Mouse (Mus musculus) hindbrain, embryonic 10.5 days (tissue): ENCODE measurements around the gene Rbmy. TPM values are rescaled to one million over a fixed set of nuclear protein-coding genes. Genes with fewer than 3 reads are reported as not detected.
"Not testable (repeated sequence)": the region's sequence is repeated elsewhere in the genome, so short reads cannot be mapped to it uniquely, and the experiment has no call there.

Experiments used
- DNase-seq: peaks from one replicate; pipeline ENCODE4 v3.0.0-alpha.2; 2017; ENCODE audit warnings: low spot score
- H3K27ac ChIP-seq: fragments of 300-500 bp; sonication (generic); 2 replicates; pipeline ENCODE4 v1.5.1; 2016; ENCODE audit warnings: mild to moderate bottlenecking, moderate library complexity
- H3K27me3 ChIP-seq: fragments of 300-500 bp; sonication (generic); 2 replicates; pipeline ENCODE4 v1.6.1; 2016; ENCODE audit warnings: mild to moderate bottlenecking; ENCODE audit not compliant: poor library complexity, insufficient read depth, severe bottlenecking
- H3K36me3 ChIP-seq: fragments of 300-500 bp; sonication (generic); 2 replicates; pipeline ENCODE4 v1.6.1; 2016; ENCODE audit warnings: mild to moderate bottlenecking, moderate library complexity
- H3K4me1 ChIP-seq: fragments of 300-500 bp; sonication (generic); replicated peaks from 2 replicates; pipeline ENCODE4 v1.6.1; 2016; ENCODE audit warnings: mild to moderate bottlenecking
- H3K4me3 ChIP-seq: fragments of 300-500 bp; sonication (generic); 2 replicates; pipeline ENCODE4 v1.5.1; 2016; ENCODE audit warnings: mild to moderate bottlenecking, moderate library complexity
- H3K9me3 ChIP-seq: fragments of 300-500 bp; sonication (generic); 2 replicates; pipeline ENCODE4 v1.6.1; 2016; ENCODE audit warnings: mild to moderate bottlenecking, moderate library complexity
- WGBS: fragments of 180-500 bp; shearing (Covaris S2); methylation state at CpG from one replicate; pipeline ENCODE4 v1.1.7; 2016; 5-methylcytosine and 5-hydroxymethylcytosine counted together
- polyA plus RNA-seq: library from polyadenylated mRNA; unstranded; fragments of >200 nt; fragmentation: Nextera tagmentation; extraction: Ambion mirVana; gene quantifications from 2 replicates; pipeline ENCODE4 v1.2.1, GENCODE M21; 2016

Rbmy gene
- not detected in 2 replicates for polyA plus RNA-seq

- not testable (repeated sequence) for H3K4me3 ChIP-seq, H3K36me3 ChIP-seq, H3K4me1 ChIP-seq, H3K9me3 ChIP-seq, H3K27me3 ChIP-seq, DNase-seq, H3K27ac ChIP-seq
- WGBS = no CpG with 5 or more reads among the region's 9 CpGs
These were observed at the start of gene Rbmy, which contains the start of gene Gm10256 for GRCm38 (mm10) chrY:2830380-2830779. Gene Rbmy, plus strand, starts transcription at chrY:2830680. Gene Gm10256, plus strand, starts transcription at chrY:2830699.

DNA sequence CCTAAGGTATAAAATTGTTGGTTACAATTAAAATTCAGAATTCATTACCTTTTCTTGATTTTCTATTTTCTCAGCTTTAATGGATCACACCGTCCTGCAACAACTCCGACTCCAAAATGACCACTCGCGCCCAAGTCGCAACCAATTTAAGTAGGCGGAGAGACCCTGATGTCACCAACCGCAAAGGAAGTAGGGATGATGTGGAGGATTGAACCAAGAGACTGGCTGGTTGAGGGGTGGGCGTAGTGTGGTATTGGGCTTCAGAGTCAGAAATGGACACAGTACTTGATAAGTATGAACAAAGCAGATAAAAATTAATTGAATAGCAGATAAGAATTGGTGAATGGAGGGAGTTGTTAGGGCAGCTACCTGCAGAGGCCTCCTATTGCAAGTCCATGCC lies 34.4 kb upstream of the Rbmy start, which contains the start of gene Gm4064:
Gm4064 (minus strand) TSS at position 101 of the 400 bp plus-strand sequence.
- H3K9me3 ChIP-seq, H3K4me3 ChIP-seq, H3K36me3 ChIP-seq, H3K4me1 ChIP-seq, H3K27me3 ChIP-seq, H3K27ac ChIP-seq, DNase-seq: not testable (repeated sequence)
- no CpG with 5 or more reads among the region's 8 CpGs for WGBS

Other genes starting within 250 kb of the Rbmy start
- gene H2al2c, start 231.6 kb upstream of the Rbmy start, polyA plus RNA-seq = not detected in 2 replicates
- not detected in 2 replicates for gene Sry, start 167.0 kb upstream of the Rbmy start, polyA plus RNA-seq
- not detected in 2 replicates for gene H2al2b, start 110.0 kb upstream of the Rbmy start, polyA plus RNA-seq
- not detected in 2 replicates for gene Gm4064, start 34.5 kb upstream of the Rbmy start, polyA plus RNA-seq
- not detected in 2 replicates for gene Gm10256, start within 50 bp of the Rbmy start, polyA plus RNA-seq
- not detected in 2 replicates for gene Gm10352, start 70.3 kb downstream of the Rbmy start, polyA plus RNA-seq
- gene Gm29289, start 101.9 kb downstream of the Rbmy start, polyA plus RNA-seq = not detected in 2 replicates